Mouse (Mus musculus): Measurements from ENCODE around the gene Ppp1r35. TPM values are rescaled to one million over a fixed set of nuclear protein-coding genes. Genes with fewer than 3 reads are reported as not detected.

Gene Ppp1r35
- polyA plus RNA-seq, 1 experiment = 18.9 TPM

DNA sequence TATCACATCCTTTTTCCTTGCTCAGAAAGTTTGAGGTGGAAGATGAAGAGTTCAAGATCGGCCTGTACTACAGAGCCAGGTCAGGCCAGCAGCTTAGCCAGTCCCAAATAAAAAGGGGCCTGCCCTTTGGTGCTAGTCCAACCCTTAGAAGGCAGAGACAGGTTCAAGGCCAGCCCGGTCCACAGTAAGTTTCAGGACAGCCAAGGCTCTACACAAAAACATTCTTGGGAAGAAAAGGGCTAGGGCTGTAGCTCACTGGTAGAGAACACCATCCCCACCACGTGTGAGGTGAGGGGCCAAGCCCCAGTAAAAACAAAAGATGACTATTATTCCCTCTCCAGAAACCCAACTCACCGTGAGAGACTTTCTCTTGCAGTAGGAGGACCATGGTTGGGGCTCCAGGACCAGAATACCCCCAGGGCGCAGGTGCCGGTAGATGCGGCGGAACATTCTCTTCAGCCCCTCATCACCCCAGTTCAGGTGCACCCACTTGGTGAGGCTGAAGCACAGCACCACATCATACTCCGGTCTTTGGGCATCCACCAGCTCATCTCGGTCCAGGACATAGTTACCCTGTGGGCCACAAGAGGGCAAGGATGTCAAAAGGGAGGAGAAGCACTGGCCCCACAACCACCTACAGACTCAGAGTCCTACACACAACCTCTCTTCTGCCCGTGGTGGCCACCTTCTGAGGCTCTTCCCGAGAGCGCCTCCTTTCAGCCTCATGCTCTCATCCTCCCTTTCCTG, 4.3 kb downstream of the Ppp1r35 start:
- no peak for DNase-seq (ENCODE audit: low read depth)

DNA sequence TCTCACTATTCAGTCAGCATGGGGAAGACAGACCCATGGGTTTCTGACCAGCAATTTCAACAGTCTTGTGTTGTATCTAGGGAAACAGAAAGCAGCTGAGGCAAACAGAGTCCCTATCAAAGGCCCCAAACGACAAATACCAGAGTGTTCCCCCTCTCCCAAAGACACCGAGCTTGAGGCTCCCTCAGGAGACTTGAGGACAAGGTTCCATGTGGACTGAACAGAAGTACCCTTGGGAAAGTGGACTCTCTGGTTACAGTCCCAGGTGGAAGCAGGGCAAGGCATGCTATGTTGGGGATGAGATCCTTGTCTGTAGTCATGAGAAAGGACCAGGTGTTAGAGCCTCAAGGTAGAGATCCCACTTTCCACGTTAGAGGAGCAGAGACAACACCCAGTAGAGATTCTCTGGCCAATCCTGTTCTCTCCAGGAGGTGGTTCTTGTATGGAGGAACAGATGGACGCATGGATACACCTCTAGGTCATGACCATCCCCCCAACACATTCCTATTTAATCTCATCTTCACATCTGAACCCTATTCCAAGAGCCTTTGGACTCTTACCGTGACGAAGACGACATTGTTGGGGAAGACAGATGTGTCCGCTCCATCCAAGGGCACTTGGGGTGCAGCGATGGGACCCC, 5.4 kb downstream of the Ppp1r35 start:
- DNase-seq (ENCODE audit: low read depth) = no peak

GRCm38 (mm10) chr5:137784546-137784945, 5.9 kb downstream of the Ppp1r35 start:
- DNase-seq (ENCODE audit: low read depth) = no peak

DNA sequence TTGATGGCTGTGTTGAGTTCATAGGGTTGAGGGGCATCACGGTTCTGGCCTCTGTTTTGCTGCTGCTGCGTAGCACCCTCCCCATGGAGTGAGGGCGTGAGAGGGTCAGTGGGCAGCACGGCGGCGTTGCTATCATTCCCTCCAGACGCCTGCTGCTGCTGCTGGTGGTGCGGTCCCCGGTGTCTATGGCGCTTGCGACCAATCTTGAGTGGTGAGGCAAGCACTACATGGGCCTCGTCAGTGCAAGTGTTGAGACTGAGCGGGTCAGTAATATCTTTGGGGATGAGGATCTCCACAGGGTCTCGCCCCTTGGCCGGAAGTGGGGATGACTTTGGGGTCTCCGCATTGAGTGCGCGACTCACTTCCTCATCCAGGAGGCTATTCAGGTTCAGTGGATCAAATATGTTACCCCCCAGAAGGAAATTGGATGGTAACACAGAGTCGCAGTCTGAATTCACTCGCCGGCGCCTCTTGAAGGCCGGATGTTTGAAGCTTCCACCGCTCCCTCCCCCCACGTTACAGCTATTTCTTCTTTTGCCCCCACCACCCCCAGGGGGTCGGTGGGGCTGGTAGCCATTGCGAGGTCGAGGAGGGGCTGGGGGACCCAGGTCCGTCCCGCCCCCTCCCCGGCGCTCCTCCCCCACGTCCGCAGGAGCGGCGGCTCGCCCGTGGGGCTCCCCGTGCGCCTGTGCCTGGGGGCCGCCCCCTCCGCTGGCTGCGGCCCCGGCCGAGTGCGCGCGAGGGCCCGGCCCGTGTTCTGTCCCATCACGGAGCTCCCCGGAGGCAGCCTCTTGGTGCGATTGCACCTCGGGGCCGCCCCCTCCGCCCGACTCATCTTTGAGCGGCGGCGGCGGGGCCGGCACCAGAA, 6.7 kb downstream of the Ppp1r35 start:
- DNase-seq (ENCODE audit: low read depth) = no peak

DNA sequence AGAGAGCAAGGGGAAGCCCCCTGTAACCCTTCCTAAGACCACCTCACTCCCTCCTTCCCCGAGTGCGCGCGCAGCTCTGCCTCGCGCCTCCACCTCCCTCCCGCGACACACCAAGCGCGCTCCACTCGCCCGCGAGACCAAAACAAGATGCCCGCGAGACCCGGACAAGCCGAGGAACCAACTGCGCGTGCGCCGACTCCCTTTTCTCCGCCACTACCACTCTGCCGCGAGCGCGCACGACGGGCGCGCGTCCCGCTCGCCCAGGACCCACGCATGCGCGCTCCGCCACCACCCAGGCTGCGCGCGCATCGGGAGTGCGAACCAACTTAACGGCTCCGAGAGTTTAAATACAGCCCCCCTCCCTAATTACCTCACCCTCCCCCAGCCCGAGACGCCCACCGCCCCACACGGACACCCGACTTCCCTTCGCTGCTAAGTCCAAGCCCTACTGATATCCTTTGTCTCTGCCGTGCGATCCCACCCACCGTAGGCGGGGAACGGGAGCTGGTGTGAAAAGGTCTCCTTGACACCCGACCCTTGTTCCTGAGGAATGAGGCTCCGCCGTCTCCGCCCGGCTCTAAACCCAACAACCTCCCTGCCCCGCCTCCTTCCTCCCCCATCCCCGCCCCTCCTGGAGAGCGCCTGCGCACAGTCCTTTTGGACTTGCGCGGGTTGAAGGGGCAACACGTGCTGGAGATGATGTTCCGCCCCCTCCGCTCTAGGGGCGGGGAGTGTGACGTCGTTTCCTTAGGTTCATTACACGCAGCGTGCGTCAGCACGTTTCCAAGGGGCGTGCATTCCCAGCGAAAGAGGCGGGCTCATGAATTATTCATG, 7.7 kb downstream of the Ppp1r35 start:
- DNase-seq (ENCODE audit: low read depth) = peak; percentile 90

GRCm38 (mm10) chr5:137787151-137787928, 8.7 kb downstream of the Ppp1r35 start, which contains the start of the genes Mepce and Zcwpw1:
TSS of gene Mepce (minus strand) at chr5:137787655.
TSS of gene Zcwpw1 (plus strand) at chr5:137787798.
- no peak for DNase-seq (ENCODE audit: low read depth)

GRCm38 (mm10) chr5:137788171-137788570, 9.5 kb downstream of the Ppp1r35 start:
- DNase-seq (ENCODE audit: low read depth) = no peak

DNA sequence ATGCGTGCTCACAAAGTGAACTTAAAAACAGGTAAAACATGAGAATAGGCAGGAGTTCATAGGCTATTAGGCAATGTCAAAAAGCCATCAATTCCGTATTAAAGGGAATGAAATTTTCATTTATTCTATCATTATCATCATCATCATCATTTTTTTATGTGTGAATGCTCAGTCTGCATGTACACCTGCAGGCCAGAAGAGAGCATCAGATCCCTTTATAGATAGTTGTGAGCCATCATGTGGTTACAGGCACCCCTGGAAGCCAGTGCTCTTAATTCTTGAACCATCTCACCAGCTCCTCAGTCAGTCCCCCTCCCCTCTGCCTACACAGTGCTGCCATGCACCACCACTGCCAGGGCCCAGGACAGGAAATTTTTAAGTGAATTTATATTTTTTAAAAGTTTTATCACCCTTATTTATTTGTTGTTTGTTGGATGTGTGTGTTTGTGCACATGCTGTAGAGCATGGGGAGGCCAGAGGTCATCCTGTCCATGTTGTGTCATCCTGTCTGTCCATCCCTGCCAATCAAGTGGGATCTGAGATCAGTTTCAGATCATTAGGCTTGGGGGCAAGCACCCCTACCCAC, 10.4 kb downstream of the Ppp1r35 start:
- no peak for DNase-seq (ENCODE audit: low read depth)

GRCm38 (mm10) chr5:137791553-137791952, 12.9 kb downstream of the Ppp1r35 start:
- DNase-seq (ENCODE audit: low read depth) = no peak

DNA sequence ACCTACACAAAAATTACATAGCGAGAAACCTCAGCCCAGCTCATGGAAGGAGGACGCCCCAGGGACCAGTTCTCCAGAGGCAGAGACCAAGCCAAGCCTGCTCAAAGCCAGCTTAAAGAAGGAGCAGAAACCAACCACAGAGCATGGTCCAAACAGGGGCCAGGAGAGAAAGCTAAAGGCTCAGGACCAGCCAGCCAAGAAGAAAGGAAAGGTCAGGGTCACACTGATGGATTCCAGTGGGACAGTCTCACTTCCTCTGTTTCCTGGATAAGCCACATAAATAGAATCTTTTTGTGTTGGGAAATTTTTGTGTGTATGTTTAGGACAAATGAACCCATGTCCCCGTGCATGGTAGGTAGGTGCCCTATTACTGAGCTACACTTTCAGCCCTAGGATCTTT, 18.0 kb downstream of the Ppp1r35 start:
- no peak for DNase-seq (ENCODE audit: low read depth)

DNA sequence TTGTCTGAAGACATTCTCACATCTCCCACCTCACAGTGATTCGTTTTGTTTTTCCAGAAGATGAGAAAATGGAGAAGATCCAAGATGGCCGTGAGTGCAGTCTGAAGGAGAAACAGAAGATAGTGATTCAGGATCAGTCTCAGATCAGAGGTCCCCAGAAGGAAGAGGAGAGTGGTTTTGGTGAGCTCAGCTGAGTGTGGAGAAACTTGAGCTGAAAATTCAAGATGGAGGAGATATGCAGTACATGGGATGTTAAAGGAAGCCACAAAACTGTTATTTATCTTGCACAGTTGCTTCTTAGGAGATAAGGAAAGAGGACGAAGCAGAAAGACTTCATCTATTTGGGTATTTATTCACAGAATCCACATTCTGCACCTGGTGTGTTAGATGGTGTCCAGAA, 22.3 kb downstream of the Ppp1r35 start:
- no peak for DNase-seq (ENCODE audit: low read depth)

DNA sequence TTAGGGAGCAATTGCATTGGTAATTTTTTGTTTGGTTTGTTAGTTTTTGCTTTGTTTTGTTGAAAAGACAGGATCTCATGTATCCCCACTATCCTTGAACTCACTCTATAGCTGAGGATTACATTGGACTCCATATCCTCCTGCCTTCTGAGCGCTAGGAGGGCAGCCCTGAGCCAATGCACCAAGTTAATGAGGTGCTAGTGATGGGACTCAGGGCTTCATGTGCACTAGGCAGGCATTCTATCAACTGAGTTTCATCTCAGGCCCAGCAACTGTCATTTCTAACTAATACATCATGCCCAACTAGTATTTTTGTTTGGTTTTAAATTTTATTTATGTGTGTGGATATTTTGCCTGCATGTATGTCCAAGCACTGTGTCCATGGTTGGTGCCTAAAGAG, 27.5 kb downstream of the Ppp1r35 start:
- no peak for DNase-seq (ENCODE audit: low read depth)

- no peak for DNase-seq (ENCODE audit: low read depth)
Measured at GRCm38 (mm10) chr5:137808316-137808715, 29.7 kb downstream of the Ppp1r35 start.

GRCm38 (mm10) chr5:137817466-137818222, 39.0 kb downstream of the Ppp1r35 start:
- DNase-seq (ENCODE audit: low read depth) = no peak

- DNase-seq (ENCODE audit: low read depth) = no peak
Measured at GRCm38 (mm10) chr5:137822126-137822525, 43.5 kb downstream of the Ppp1r35 start.

DNA sequence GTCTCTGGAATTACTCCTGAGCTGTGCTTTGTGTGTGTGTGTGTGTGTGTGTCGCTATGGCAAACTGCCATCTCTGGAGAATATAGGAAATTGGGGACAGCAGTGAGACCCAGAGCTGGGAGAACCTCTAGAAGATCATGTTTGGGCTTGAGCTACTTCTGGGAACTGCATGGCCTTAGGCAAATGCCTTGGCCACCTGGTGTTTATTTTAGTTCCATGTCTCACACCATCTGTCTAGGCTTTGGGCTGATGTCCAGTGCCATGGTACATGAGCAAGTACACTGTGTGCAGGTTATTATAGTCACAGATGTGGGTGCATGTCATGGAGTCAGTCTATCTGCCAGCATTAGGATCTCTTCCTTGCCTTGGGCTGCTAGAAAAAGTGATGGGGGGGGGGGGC, 44.0 kb downstream of the Ppp1r35 start:
- peak; percentile 38 for DNase-seq (ENCODE audit: low read depth)

GRCm38 (mm10) chr5:137823455-137824045, 44.9 kb downstream of the Ppp1r35 start:
- no peak for DNase-seq (ENCODE audit: low read depth)

GRCm38 (mm10) chr5:137825030-137825429, 46.4 kb downstream of the Ppp1r35 start:
- no peak for DNase-seq (ENCODE audit: low read depth)

- DNase-seq (ENCODE audit: low read depth) = no peak
Measured at GRCm38 (mm10) chr5:137825971-137826370, 47.3 kb downstream of the Ppp1r35 start.

Data from gonadal fat pad, adult 2 months (tissue).